Mouse (Mus musculus) megakaryocyte-erythroid progenitor cell, adult 5-6 weeks (primary cell): Measurements from ENCODE around the gene Dctn2. TPM values are rescaled to one million over a fixed set of nuclear protein-coding genes. Genes with fewer than 3 reads are reported as not detected.
"Not testable (repeated sequence)": the region's sequence is repeated elsewhere in the genome, so short reads cannot be mapped to it uniquely, and the experiment has no call there.

Source experiments
- ATAC-seq: replicated peaks from 2 replicates; pipeline ENCODE4 v1.8.0; 2016; ENCODE audit warnings: mild to moderate bottlenecking, inconsistent platforms; ENCODE audit not compliant: severe bottlenecking, poor library complexity, low FRiP score, low TSS enrichment
- total RNA-seq, 2 experiments: library from RNA; stranded (forward) in 1 of 2; stranded (reverse) in 1 of 2; fragments of 200-1000, 215-1000 nt in 1 of 2; fragments of >200 nt in 1 of 2; fragmentation: Nextera tagmentation in 1 of 2; gene quantifications; 2 replicates each; pipeline ENCODE4 v1.2.3; 2014 to 2017

The Dctn2 gene
- total RNA-seq, 2 experiments from 2014 or later: 123 to 124 TPM

DNA sequence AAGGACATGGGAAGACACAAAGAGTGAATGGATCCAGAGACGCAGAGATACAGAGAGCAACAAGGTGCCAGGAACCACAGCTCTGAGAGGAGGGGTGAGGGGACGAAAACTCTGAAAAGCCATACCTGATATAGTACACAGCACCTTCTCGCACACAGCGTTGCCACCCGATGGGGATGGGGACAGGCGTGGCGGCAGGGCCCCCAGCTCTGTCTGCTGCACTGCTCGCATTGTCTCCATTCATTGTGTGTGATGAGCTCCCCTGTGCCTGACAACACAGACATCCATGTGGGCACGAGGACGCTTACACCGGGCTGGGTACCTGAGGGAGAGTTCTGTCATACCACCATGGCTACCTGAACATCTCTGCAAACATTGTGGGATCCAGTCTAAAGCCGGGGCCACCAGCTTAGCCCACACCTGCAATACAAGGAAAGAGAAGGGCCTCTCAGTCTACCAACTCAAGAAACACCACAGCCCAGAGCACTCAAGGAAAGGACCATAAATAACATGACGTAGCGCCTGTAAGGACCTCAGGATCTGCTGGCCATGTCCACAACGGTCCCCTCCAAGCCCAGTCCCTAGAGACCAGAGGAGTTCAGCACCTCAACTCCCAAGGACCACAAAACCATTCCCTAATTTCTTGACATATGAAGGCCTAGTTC is 21.2 kb downstream of the Dctn2 start:
- no peak for ATAC-seq

DNA sequence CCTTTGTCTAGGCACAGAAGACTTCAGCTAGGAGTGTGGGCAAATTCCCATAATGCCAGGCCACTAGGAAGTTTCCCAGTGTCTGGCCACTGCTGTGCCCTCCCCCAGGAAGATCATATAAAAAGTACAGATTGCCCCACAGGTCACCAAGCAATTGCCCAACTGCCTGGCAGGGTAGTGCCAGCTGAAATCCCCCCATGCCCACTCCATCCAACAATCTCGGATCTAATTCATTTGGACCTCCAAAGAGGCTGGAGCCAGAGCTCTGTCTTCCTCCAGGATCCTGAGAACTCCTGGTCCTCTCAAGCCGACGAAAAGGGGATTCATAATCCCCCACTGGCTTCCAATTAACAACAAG is 21.7 kb downstream of the Dctn2 start:
- no peak for ATAC-seq

GRCm38 (mm10) chr10:127288328-127288799 is 22.2 kb downstream of the Dctn2 start:
- ATAC-seq: no peak

DNA sequence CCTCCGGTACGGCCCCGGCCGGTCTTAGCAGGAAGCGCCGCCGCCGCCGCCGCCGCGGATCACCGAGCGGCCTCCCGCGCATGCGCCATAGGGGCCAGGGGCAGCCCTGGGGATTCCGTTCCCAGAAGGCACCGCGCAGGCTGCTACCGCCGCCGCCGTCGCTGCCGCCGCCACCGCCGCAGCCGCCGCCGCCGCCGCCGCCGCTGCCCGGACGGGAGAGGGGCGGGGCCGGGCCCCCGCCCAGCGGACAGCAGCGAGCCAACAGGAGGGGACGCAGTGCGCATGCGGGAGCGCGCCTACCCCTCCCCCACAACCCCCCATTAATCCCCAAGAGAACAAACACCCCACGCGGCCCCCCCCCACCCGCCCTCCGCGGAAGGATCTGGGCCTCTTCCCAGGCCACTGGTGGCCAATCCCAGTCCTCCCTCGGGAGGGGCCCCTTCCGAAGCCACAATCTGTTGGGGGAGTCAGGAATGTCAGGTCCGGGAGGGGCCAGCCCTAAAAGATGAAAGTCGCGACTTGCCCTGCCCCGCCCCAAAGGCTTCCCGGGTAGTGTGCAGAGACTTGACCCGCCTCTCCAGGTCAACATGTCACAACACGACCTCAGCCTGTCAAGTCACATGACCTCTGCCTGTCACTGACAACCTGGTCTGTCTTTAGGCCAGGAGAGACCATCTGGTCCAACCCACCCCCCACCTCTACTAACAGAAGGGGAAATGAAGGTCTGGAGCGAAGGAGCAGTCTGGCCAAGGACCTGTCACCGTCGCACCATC is 22.8 kb downstream of the Dctn2 start, which contains the start of gene Mbd6:
Mbd6 (minus strand) TSS at position 219 of the 773 bp plus-strand sequence.
- peak; percentile 26 for ATAC-seq

DNA sequence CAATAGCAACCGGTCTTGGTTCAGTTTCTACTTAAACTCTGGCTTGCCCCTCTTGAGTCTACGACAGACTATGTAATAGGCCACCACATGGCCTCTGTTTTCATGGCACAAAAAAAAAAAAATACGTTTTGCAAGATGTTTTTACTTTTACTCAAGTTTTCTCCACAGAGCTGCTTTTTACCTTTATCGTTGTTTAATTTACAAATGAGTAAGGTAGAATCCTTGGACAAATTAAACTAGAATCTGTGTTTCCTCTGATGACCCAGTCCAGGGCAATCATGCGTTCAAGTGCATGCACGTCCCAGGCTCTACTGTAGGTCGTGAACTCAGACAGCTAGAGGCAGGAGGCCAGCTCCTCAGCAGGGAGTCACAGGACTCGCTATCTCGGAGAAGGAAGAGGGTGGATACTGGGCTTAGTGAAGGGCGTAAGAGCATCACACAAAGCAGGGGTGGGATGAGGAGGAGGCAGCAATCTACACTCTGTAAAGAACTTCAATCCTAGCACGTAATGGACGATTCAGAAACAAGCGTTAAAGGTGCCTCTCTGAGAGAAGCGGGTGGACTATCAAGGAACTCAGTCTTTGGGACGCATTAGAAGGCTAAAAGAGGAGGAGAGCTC is 23.5 kb downstream of the Dctn2 start:
- peak; percentile 36 for ATAC-seq

DNA sequence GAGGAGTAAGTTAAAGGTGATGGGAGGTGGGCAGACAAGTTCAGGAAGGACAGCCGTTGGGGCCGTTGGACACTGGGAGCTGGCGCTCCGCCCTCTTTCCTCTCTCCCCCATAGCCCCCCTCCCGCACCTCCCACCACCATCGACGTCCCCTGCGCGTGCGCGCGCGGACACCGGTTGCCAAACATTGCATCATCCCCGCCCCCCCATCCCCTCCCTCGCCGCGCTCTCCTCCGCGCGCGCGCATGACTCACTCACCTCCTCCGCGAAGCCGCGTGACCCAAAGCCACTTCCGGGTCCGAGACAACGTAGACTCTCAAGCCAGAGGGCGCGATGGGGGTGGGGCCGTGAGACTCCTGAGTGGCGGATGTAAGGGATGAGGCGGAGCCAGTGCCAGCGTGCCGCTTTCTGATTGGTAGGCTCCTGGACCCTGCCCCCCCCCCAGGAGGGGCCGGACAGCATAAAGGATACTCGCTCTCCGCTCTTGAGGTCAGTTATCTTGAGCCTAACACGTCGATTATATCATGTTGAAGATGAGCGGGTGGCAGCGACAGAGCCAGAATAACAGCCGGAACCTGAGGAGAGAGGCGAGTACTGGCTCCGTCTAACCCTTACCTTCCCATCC is 24.2 kb downstream of the Dctn2 start:
- ATAC-seq: peak; percentile 69

DNA sequence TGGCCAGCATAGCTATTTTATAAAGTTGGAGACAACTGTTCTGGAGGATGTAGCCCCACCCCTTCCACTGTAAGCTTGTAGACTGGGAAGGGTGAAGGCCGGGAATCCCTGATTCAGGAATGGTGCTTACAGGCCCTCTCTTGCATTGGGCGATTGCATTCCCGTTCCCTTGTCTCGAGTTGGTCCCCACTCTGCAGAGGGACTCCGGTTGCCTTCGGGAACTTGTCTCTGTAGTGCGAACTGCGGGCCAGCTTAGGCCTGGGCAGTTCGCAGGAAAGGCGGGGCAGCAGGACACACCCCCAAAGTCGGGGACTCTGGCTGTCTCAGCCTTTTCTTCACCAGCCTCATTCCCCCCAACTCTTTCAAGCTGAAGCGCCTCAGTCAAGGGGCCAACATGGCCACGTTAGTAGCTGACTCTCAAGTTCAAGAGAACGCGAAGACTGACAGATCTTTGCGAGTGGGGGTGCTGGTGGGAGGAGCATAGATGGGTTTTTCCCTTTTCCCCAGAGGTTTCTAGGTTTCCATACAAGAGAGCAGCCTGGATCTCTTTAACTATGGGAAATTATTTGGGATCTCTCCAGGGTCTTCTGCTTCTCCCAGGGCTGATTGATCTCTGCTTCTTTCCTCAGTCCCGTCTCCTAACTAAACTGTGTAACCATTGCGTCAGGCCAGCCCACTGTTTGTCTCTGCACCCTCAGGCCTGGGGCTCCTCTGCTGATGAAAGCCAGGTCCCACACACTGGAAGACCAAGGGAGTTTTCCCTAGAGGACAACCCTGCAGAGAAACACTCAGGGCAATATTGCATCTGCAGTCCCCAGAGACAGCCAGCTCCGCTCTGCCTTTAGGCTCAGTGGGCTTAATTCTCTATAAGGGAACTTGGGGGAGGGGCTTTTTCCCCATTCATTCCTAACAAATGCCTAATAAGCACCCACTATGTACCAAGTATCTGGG is 25.0 kb downstream of the Dctn2 start:
- peak; percentile 5 for ATAC-seq

DNA sequence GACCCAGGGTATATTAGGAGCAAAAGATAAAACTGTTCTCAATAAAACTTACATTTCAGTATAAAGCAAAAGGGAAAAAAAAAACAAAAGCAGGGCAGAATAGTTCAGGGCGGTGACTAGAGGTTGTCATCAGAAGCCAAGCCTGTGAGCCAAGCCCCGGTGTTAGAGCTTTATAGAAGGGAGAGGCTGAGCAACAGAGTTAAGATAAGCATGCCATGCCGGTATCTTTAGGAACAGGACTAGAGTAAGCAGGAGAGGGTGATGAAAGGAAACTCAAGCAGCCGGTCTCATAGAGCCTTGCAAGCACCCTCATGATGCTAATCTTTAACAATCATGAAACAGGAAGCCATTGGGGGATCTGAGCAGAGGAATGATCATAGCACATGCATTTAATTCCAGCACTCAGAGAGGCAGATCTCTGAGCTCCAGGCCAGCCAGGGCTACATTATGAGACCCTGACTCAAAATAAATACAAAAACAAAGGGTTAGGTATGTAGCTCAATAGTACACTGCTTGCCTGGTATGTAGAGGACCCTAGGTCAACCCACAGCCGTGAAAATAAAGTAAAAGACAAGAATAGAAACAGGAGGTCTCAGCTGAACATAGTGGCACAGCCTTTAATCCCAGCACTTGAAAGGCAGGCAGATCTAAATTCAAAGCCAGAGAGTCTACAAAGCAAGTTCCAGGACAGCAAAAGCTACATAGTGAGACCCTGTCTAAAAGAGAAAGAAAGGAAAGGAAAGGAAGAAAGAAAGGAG is 25.9 kb downstream of the Dctn2 start:
- peak; percentile 57 for ATAC-seq

GRCm38 (mm10) chr10:127292987-127293538 is 26.9 kb downstream of the Dctn2 start:
- no peak for ATAC-seq

- ATAC-seq: no peak
Measured at GRCm38 (mm10) chr10:127293590-127294113, 27.5 kb downstream of the Dctn2 start.

DNA sequence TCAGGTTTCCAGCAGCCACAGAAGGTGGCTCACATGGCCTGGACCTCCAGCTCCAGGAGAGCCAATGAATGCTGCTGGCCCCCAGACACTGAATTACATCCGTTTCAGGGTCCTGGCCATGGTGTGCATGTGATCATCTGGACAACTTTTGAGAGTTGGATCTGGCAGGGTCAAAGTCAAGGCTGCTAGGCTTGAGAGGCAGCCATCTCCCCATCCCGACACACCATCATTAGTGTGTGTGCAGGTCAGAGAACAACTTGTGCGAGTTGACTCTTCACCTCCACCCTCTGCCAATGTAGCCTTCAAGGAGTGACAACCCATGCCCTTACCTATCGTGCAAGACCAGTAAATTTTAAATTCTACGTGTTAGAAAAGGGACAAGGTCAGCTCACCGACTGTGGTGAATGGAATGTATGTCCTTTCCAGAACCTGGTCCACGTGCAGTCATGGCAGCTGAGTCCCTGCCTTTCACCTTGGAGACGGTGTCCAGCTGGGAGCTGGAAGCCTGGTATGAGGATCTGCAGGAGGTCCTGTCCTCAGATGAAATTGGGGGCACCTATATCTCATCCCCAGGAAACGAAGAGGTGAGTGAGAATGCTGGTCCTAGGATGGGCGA is 28.8 kb downstream of the Dctn2 start:
- no peak for ATAC-seq

DNA sequence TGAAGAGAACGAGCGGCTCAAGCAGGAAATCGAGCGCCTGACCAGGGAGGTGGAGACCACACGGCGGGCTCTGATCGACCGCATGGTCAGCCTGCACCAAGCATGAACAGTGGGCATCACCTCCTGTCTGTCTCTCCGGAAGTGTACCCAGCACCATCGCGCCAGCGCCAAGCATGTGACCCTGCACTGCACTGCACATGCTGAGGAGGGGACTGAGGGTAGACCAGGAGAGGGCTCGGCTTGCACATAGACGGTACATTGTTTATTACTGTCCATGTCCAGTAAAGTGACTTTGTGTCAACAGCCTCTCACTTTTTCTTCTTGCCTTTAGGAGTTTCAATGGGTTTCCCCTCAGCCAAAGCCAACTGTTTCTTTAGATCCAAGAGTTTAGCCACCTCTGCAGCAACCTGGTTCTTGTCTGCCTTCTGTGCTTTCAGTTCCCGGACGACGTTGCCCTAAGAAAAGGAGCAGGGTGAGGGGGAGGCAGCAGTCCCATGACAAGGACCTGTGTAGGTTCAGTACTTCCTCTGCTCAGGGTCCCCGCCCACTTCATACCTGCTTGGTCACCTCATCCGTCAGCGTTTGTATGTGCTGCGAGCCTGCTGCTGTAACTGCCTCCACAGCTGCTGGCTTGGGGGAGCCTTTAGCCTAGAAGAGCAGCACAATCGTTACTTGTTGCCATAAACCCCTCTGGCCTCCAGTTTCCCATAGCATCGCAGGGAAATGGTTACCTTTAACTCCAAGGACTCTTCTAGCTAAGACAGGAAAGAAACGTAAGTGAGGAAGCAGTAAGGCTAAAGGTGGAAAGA is 30.0 kb downstream of the Dctn2 start:
- ATAC-seq: no peak

- ATAC-seq: no peak
Measured at GRCm38 (mm10) chr10:127297015-127297871, 31.1 kb downstream of the Dctn2 start.

DNA sequence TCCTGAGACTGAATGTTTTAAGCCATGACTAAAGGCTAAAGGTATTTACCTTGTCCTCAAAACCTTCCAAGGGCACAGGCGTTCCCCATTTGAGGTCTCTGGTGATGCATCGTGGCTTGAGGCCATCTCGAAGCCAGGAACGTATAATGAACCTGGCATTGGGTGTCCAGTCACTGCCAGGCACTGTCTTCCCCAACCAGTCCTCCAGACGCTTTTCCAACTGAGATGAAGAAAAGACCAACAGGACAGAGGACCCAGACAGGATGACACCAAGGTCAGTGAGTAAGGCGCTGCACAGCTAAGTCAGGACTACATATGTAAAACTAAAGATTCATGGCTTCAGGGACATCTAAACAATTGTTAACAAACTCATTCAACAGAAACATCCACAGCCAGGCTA is 34.2 kb downstream of the Dctn2 start:
- no peak for ATAC-seq

DNA sequence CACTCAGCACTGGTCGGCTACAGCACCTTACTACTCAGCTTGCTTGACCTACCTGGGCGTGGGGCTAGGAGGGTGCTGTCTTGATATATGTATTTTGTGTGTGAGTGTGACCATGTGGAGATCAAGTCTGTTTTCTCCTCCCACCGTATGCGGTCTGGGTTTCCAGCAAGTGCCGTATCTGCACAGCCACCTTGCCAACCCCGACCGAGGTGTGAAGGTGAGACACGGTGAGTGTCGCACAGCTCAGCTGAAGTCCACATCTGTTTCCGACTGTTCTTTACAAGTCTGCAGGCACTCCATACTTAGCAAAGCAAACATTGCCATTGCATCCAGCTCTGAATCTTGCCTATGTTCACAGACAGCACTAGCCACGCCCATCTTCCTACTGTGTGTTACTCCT is 37.0 kb downstream of the Dctn2 start:
- no peak for ATAC-seq

DNA sequence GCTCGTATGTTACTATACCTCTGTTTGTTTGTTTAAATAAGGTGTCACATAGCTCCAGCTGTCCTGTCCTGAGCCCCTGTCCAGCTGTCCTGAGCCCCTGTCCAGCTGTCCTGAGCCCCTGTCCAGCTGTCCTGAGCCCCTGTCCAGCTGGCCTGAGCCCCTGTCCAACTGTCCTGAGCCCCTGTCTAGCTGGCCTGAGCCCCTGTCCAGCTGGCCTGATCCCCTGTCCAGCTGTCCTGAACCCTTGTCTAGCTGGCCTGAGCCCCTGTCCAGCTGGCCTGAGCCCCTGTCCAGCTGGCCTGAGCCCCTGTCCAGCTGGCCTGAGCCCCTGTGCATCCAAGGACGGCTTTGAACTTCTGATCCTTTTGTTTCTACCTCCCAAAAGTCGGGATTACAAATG is 43.0 kb downstream of the Dctn2 start:
- ATAC-seq: not testable (repeated sequence)
